Mouse (Mus musculus) limb, embryonic 14.5 days (tissue): ENCODE data around the gene Notch3. TPM values are rescaled to one million over a fixed set of nuclear protein-coding genes. Genes with fewer than 3 reads are reported as not detected.
A peak's percentile ranks its signal among the peaks of the same experiment; 100 is the strongest.
"Not testable (repeated sequence)": the region's sequence is repeated elsewhere in the genome, so short reads cannot be mapped to it uniquely, and the experiment has no call there.

ENCODE experiments used
- ATAC-seq: fragments of 200-750 bp; cut with Nextera tagmentation; 2 replicates; pipeline ENCODE4 v1.8.0; 2017; ENCODE audit warnings: low read depth, moderate number of reproducible peaks, moderate TSS enrichment; ENCODE audit not compliant: low FRiP score
- DNase-seq: peaks from one replicate; pipeline ENCODE4 v3.0.0-alpha.2; 2015; ENCODE audit warnings: low spot score
- H3K27ac ChIP-seq: fragments of 300-500 bp; sonication (generic); replicated peaks from 2 replicates; pipeline ENCODE4 v1.5.1; 2014; ENCODE audit warnings: low read depth, mild to moderate bottlenecking, low read length, moderate library complexity, mixed read lengths
- H3K27me3 ChIP-seq: fragments of 300-500 bp; sonication (generic); 2 replicates; pipeline ENCODE4 v1.6.1; 2014; ENCODE audit warnings: low read length, mixed read lengths; ENCODE audit not compliant: control insufficient read depth, insufficient read depth
- H3K36me3 ChIP-seq: fragments of 300-500 bp; sonication (generic); 2 replicates; pipeline ENCODE4 v1.6.1; 2014; ENCODE audit warnings: mild to moderate bottlenecking, low read length, moderate library complexity, mixed read lengths; ENCODE audit not compliant: control insufficient read depth, insufficient read depth
- H3K4me1 ChIP-seq: fragments of 300-500 bp; sonication (generic); 2 replicates; pipeline ENCODE4 v1.6.1; 2014; ENCODE audit warnings: antibody characterized with exemption, low read length, mixed read lengths; ENCODE audit not compliant: control insufficient read depth, insufficient read depth
- H3K4me2 ChIP-seq: fragments of 300-500 bp; sonication (generic); replicated peaks from 2 replicates; pipeline ENCODE4 v1.6.1; 2014; ENCODE audit warnings: low read depth, mild to moderate bottlenecking, low read length, moderate library complexity; ENCODE audit not compliant: severe bottlenecking
- H3K4me3 ChIP-seq: fragments of 300-500 bp; sonication (generic); replicated peaks from 2 replicates; pipeline ENCODE4 v1.5.1; 2014; ENCODE audit warnings: low read length
- H3K9ac ChIP-seq: fragments of 300-500 bp; sonication (generic); 2 replicates; pipeline ENCODE4 v1.6.1; 2014; ENCODE audit warnings: mild to moderate bottlenecking, low read depth, low read length, moderate library complexity; ENCODE audit not compliant: severe bottlenecking
- H3K9me3 ChIP-seq: fragments of 300-500 bp; sonication (generic); 2 replicates; pipeline ENCODE4 v1.6.1; 2016; ENCODE audit warnings: low read length; ENCODE audit not compliant: control insufficient read depth
- POLR2A ChIP-seq: fragments of 200-500 bp; IDR thresholded peaks from 2 replicates; pipeline ENCODE4 v1.8.0; 2012; ENCODE audit warnings: inconsistent platforms, mild to moderate bottlenecking, moderate library complexity, borderline replicate concordance; ENCODE audit not compliant: insufficient read depth, insufficient read length; ENCODE audit errors: extremely low read depth
- WGBS: fragments of 180-500 bp; shearing (Covaris S2); extraction: QIAGEN DNeasy Blood & Tissue Kit; methylation state at CpG from one replicate; pipeline ENCODE4 v1.1.7; 2014; 5-methylcytosine and 5-hydroxymethylcytosine counted together
- polyA plus RNA-seq, 2 experiments: library from polyadenylated mRNA; depleted of rRNA in 1 of 2; stranded (reverse) in 1 of 2; unstranded in 1 of 2; fragments of >200 nt; fragmentation: Nextera tagmentation in 1 of 2; extraction: Ambion mirVana in 1 of 2; gene quantifications; 2 replicates each; pipeline versions ENCODE4 v1.2.1 to v1.2.3; 2012 to 2014

The Notch3 gene
- polyA plus RNA-seq, 2 experiments, result 19.4 to 50.0 TPM

GRCm38 (mm10) chr17:32112434-32113254 lies 54.0 kb downstream of the Notch3 start:
- Histone ChIP-seq H3K9ac (no peak overlapping the region), H3K4me1 (peaks cover 12% of the 10 kb centered on the region), H3K36me3 (no peaks in the 10 kb centered on the region), H3K4me3 (no peak overlapping the region), H3K27ac (no peak overlapping the region), H3K27me3 (no peaks in the 10 kb centered on the region), H3K9me3 (no peaks in the 10 kb centered on the region), H3K4me2 (peak overlapping the region; percentile 93; the same call in 1 of the 2 replicates)
- no peak for TF ChIP-seq POLR2A
- WGBS, result 73% methylated on average over 8 of the region's 8 CpGs
- ATAC-seq (no peak), DNase-seq (no peak)

- no peak overlapping the region for H3K4me3 ChIP-seq
- peaks cover 5% of the 10 kb centered on the region for H3K4me1 ChIP-seq
- H3K4me2 ChIP-seq, result no peak overlapping the region
- H3K9ac ChIP-seq, result no peak overlapping the region
- DNase-seq (no peak), ATAC-seq (no peak)
- no peaks in the 10 kb centered on the region for H3K36me3 ChIP-seq
- no peaks in the 10 kb centered on the region for H3K27me3 ChIP-seq
- no peaks in the 10 kb centered on the region for H3K9me3 ChIP-seq
- H3K27ac ChIP-seq, result no peak overlapping the region
- no peak for TF ChIP-seq POLR2A
- WGBS, result 81% methylated on average over 10 of the region's 10 CpGs
Measured at GRCm38 (mm10) chr17:32110980-32111780, 55.5 kb downstream of the Notch3 start.

DNA sequence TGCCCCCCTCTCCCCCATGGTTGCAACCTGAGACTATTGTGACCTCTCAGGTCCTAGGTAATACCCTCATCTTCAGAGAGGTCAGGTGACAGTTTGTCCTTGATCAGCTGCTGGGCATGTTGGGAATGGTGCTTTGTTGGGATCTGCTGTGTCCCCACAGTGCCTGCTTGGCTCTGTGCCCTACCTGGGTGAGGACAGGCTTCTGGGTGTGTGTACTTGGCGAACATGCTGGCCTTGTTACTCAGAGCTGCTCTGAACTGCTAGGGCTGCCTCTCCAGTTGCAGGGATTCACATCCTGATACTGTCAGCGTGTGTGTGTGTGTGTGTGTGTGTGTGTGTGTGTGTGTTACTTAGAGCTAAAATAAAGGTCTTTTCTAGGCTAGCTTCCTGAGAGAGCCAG lies 56.2 kb downstream of the Notch3 start:
- Histone ChIP-seq H3K27me3 (no peaks in the 10 kb centered on the region), H3K4me2 (no peak overlapping the region), H3K9ac (no peak overlapping the region), H3K4me3 (no peak overlapping the region), H3K36me3 (no peaks in the 10 kb centered on the region), H3K27ac (no peak overlapping the region), H3K9me3 (no peaks in the 10 kb centered on the region), H3K4me1 (peaks cover 5% of the 10 kb centered on the region)
- WGBS, result 50% methylated on average over 2 of the region's 2 CpGs
- TF ChIP-seq POLR2A, result no peak
- ATAC-seq, result no peak
- DNase-seq, result no peak

GRCm38 (mm10) chr17:32109201-32109940 lies 57.3 kb downstream of the Notch3 start:
- Histone ChIP-seq H3K9ac (no peak overlapping the region), H3K4me3 (no peak overlapping the region), H3K9me3 (no peaks in the 10 kb centered on the region), H3K4me1 (peaks cover 5% of the 10 kb centered on the region), H3K4me2 (no peak overlapping the region), H3K27ac (no peak overlapping the region), H3K36me3 (no peaks in the 10 kb centered on the region), H3K27me3 (no peaks in the 10 kb centered on the region)
- 61% methylated on average over 6 of the region's 6 CpGs for WGBS
- DNase-seq (no peak), ATAC-seq (no peak)
- TF ChIP-seq POLR2A, result no peak

DNA sequence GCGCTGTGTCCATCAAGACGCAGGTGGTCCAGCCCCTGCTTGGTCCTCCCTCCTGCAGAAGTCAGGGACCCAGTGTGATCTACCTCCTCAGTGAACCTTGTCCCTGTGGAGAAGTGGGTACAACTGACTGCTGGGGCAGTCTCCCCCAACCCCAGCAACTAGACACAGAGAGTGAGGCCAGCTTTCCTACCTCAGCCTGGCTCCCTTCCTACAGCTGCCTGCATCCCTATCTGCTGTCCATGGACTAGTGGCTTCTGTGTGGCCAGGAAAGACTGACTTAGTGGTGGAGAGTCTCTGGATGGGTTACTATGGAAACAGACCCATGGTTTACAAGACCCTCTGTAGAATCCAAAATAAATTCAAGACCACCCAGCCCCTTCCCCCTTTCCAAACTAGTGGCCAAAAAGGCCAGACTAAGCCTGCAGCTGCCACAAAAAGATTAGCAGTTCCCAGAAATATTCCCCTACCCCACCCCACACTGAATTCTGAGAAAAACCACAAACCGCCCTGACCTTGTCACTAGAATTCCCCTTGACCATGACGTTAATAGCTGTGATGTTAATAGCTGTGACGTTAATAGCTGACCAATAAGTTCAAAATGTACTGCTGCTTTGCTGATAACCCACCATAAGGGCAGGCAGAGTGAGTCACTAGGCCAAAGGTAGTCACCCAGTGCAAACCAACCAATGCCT lies 58.2 kb downstream of the Notch3 start:
- not testable (repeated sequence) for H3K9ac ChIP-seq
- peak; percentile 42; the same call in 1 of the 2 replicates for ATAC-seq

More for the DNA sequence above, 58.2 kb downstream of the Notch3 start:
- H3K4me2 ChIP-seq, H3K9me3 ChIP-seq, H3K36me3 ChIP-seq, DNase-seq, H3K4me3 ChIP-seq, H3K4me1 ChIP-seq, H3K27ac ChIP-seq, H3K27me3 ChIP-seq: not testable (repeated sequence)
- WGBS, result 65% methylated on average over 5 of the region's 5 CpGs
